Mouse (Mus musculus): ENCODE measurements around the gene Fam219b. TPM values are rescaled to one million over a fixed set of nuclear protein-coding genes. Genes with fewer than 3 reads are reported as not detected.
A peak's percentile ranks its signal among the peaks of the same experiment; 100 is the strongest.

The Fam219b gene
- total and polyA plus RNA-seq, 2 experiments from 2014 or later: 8.0 to 9.2 TPM

DNA sequence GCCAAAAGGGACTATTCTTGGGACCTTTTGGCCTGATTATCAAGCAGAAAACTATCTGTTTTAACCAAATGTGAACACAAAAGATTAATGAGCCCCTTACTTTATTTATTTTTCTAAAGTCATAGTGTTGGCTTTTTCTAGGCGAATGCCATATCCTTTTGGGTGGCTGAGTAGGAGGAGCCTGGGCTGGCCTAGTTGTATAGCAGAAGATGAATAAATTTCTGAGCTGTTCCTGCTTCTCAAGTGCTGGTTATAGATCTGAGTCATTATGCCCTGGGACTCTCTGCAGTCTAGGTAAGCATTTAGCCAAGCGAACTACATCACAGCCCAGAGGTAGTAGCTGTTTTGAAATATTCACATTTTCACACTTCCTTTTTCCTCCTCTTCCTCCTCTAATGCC lies 11.8 kb upstream of the Fam219b start:
- ATAC-seq (ENCODE audit: insufficient read depth, low read depth) (no peak), DNase-seq (ENCODE audit: low spot score) (no peak)
- Histone ChIP-seq H3K9ac (replicated peaks; ENCODE audit: low read depth, low read length) (no peak overlapping the region), H3K27me3 (ENCODE audit: control insufficient read depth, insufficient read depth, low read length) (no peaks in the 10 kb centered on the region), H3K9me3 (replicated peaks; ENCODE audit: control insufficient read depth, low read length) (no peaks in the 10 kb centered on the region), H3K4me2 (ENCODE audit: low read depth, low read length) (peak overlapping the region; percentile 11; the same call in 1 of the 2 replicates), H3K27ac (ENCODE audit: low read depth) (no peak overlapping the region), H3K4me3 (ENCODE audit: low read depth, low read length) (no peak overlapping the region), H3K4me1 (ENCODE audit: control insufficient read depth, insufficient read depth) (peaks cover 37% of the 10 kb centered on the region; the same call in 1 of the 2 replicates), H3K36me3 (replicated peaks; ENCODE audit: control insufficient read depth, insufficient read depth, low read length) (peaks cover 19% of the 10 kb centered on the region; the same call in 1 of the 2 replicates)
- TF ChIP-seq CTCF (IDR thresholded peaks at IDR 0.05; ENCODE audit: low read depth): no peak
- no peak for TF ChIP-seq EP300 (IDR thresholded peaks at IDR 0.05; ENCODE audit: low read depth)
- WGBS: 36% methylated on average over 2 of the region's 2 CpGs

DNA sequence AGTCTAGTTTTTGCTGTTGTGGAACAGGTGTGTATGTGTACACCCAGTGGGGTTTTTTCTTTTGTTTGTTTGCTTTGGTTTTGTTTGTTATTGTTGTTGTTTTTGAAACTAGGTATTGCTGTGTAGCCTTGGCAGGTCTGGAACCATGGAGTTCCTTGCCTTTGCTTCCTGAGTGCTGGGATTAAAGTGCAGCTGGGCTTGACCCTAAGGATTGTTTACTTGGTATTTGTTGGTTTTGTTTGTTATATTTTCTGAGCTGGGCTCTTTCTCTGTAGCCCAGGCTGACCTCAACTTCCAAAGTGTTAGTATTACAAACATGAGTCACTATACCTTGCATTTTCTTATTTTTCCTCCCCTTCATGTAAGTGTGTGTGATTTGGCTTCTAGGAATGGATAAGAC lies 10.9 kb upstream of the Fam219b start:
- H3K27ac ChIP-seq (ENCODE audit: low read depth): no peak overlapping the region
- H3K27me3 ChIP-seq (ENCODE audit: control insufficient read depth, insufficient read depth, low read length): no peaks in the 10 kb centered on the region
- peaks cover 34% of the 10 kb centered on the region; the same call in 1 of the 2 replicates for H3K4me1 ChIP-seq (ENCODE audit: control insufficient read depth, insufficient read depth)
- H3K4me3 ChIP-seq (ENCODE audit: low read depth, low read length): no peak overlapping the region
- peaks cover 27% of the 10 kb centered on the region for H3K36me3 ChIP-seq (replicated peaks; ENCODE audit: control insufficient read depth, insufficient read depth, low read length)
- no peak overlapping the region for H3K9ac ChIP-seq (replicated peaks; ENCODE audit: low read depth, low read length)
- no peak for DNase-seq (ENCODE audit: low spot score)
- TF ChIP-seq CTCF (IDR thresholded peaks at IDR 0.05; ENCODE audit: low read depth) (no peak), EP300 (IDR thresholded peaks at IDR 0.05; ENCODE audit: low read depth) (no peak)
- no peak for ATAC-seq (ENCODE audit: insufficient read depth, low read depth)
- H3K4me2 ChIP-seq (ENCODE audit: low read depth, low read length): no peak overlapping the region
- no peaks in the 10 kb centered on the region for H3K9me3 ChIP-seq (replicated peaks; ENCODE audit: control insufficient read depth, low read length)

DNA sequence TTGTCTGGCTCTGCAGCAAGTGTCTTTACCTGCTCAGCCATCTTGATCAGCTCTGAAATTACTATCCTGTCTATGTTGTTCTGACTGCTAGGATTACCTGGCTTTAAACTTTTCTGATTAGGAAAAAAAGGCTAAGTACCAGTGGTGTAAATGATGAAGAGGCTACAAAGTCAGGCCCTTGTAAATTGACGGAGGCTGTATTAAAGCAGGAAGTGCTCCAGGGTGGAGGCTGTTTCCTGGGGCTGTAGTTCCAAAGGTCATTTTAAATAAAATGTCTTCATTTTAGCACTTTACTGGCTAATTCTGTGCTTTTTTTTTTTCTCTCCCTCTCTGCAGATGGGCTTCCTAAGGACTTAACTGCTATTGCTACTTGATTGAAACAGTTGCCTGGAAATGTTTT lies 5.4 kb upstream of the Fam219b start:
- DNase-seq (ENCODE audit: low spot score) (no peak), ATAC-seq (ENCODE audit: insufficient read depth, low read depth) (no peak)
- no peaks in the 10 kb centered on the region for H3K9me3 ChIP-seq (replicated peaks; ENCODE audit: control insufficient read depth, low read length)
- TF ChIP-seq EP300 (IDR thresholded peaks at IDR 0.05; ENCODE audit: low read depth) (no peak), CTCF (IDR thresholded peaks at IDR 0.05; ENCODE audit: low read depth) (no peak)
- H3K9ac ChIP-seq (replicated peaks; ENCODE audit: low read depth, low read length): no peak overlapping the region
- peaks cover 60% of the 10 kb centered on the region for H3K36me3 ChIP-seq (replicated peaks; ENCODE audit: control insufficient read depth, insufficient read depth, low read length)
- peaks cover 4% of the 10 kb centered on the region; the same call in 1 of the 2 replicates for H3K4me1 ChIP-seq (ENCODE audit: control insufficient read depth, insufficient read depth)
- peak overlapping the region; percentile 59 for H3K27ac ChIP-seq (ENCODE audit: low read depth)
- 60% methylated on average over 1 of the region's 1 CpGs for WGBS
- H3K27me3 ChIP-seq (ENCODE audit: control insufficient read depth, insufficient read depth, low read length): no peaks in the 10 kb centered on the region
- no peak overlapping the region for H3K4me3 ChIP-seq (ENCODE audit: low read depth, low read length)
- H3K4me2 ChIP-seq (ENCODE audit: low read depth, low read length): no peak overlapping the region

DNA sequence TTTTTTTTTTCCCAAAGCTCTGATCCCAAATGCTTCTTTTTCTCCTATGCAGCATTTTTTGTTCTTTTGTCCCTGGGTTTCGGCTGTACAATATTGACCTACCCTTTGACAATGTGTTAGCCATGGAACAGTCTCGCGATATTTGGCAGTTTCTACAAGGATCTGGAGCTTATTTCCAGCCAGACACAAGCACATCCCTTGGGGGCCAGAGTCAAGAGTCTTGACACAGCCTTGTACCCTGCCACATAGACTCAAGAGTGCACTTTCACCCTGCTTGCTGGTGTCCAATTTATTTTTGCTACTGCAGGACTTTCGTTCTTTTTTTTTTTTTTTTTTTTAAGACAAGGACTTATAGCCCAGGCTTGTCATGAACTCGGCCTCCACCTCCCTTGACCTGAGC lies 966 bp upstream of the Fam219b start:
- DNase-seq (ENCODE audit: low spot score) (no peak), ATAC-seq (ENCODE audit: insufficient read depth, low read depth) (no peak)
- H3K4me2 ChIP-seq (ENCODE audit: low read depth, low read length): no peak overlapping the region
- H3K4me1 ChIP-seq (ENCODE audit: control insufficient read depth, insufficient read depth): peaks cover 13% of the 10 kb centered on the region
- TF ChIP-seq EP300 (IDR thresholded peaks at IDR 0.05; ENCODE audit: low read depth) (no peak), CTCF (IDR thresholded peaks at IDR 0.05; ENCODE audit: low read depth) (no peak)
- H3K9ac ChIP-seq (replicated peaks; ENCODE audit: low read depth, low read length): no peak overlapping the region
- H3K4me3 ChIP-seq (ENCODE audit: low read depth, low read length): no peak overlapping the region
- no peaks in the 10 kb centered on the region for H3K27me3 ChIP-seq (ENCODE audit: control insufficient read depth, insufficient read depth, low read length)
- peaks cover 52% of the 10 kb centered on the region for H3K36me3 ChIP-seq (replicated peaks; ENCODE audit: control insufficient read depth, insufficient read depth, low read length)
- WGBS: 84% methylated on average over 5 of the region's 5 CpGs
- H3K9me3 ChIP-seq (replicated peaks; ENCODE audit: control insufficient read depth, low read length): no peaks in the 10 kb centered on the region
- no peak overlapping the region for H3K27ac ChIP-seq (ENCODE audit: low read depth)

DNA sequence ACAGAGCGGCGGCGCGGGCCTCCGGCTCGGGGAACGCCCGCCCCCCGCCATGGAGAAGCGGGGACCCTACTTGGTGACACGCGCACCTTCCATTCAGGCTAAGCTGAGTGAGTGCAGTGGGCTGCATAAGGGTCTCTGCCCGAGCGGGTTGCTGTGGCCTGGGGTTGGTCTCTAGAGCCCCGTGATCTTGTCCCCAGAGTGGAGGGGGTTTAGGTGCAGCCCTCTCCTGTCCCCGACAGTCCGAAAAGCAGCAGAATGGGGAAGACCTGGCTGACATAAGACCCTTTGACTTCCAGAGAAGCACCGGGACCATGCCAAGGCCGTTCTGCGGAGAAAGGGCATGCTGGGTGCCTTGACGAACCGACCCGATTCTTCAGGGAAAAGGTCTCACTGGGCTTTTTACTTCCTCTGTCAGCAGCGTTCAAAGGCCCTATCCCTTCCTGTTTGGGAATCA lies 427 bp downstream of the Fam219b start:
- peaks cover 13% of the 10 kb centered on the region for H3K4me1 ChIP-seq (ENCODE audit: control insufficient read depth, insufficient read depth)
- ATAC-seq (ENCODE audit: insufficient read depth, low read depth): peak; percentile 46
- H3K27me3 ChIP-seq (ENCODE audit: control insufficient read depth, insufficient read depth, low read length): no peaks in the 10 kb centered on the region
- TF ChIP-seq CTCF (IDR thresholded peaks at IDR 0.05; ENCODE audit: low read depth) (no peak), EP300 (IDR thresholded peaks at IDR 0.05; ENCODE audit: low read depth) (no peak)
- WGBS: under 1% methylated on average over 24 of the region's 24 CpGs
- peak overlapping the region; percentile 83 for H3K9ac ChIP-seq (replicated peaks; ENCODE audit: low read depth, low read length)
- peak overlapping the region; percentile 68 for H3K4me3 ChIP-seq (ENCODE audit: low read depth, low read length)
- H3K27ac ChIP-seq (ENCODE audit: low read depth): peak overlapping the region; percentile 71
- H3K4me2 ChIP-seq (ENCODE audit: low read depth, low read length): peak overlapping the region; percentile 95
- no peak for DNase-seq (ENCODE audit: low spot score)
- H3K36me3 ChIP-seq (replicated peaks; ENCODE audit: control insufficient read depth, insufficient read depth, low read length): peaks cover 50% of the 10 kb centered on the region
- H3K9me3 ChIP-seq (replicated peaks; ENCODE audit: control insufficient read depth, low read length): no peaks in the 10 kb centered on the region

DNA sequence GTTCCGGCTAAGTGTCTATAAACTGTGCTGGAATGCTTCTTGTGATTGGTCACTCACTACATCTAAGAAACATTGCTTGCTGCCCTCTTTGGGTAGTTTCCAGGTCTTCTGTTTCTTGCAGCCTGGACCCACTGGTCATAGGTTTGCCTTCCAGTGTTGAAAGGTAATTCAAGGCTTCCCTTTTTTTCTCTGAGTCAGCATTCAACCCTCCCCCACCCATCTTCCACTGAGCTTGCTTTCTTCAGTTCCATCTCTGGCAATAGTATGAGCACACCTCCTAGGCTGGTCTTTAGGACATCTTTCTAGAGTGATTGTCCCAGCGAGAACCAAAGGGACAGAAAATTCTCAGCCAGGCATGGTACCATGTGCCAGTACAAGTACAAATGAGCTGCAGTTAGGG lies 2.2 kb downstream of the Fam219b start:
- peaks cover 13% of the 10 kb centered on the region for H3K4me1 ChIP-seq (ENCODE audit: control insufficient read depth, insufficient read depth)
- no peak overlapping the region for H3K9ac ChIP-seq (replicated peaks; ENCODE audit: low read depth, low read length)
- no peaks in the 10 kb centered on the region for H3K9me3 ChIP-seq (replicated peaks; ENCODE audit: control insufficient read depth, low read length)
- ATAC-seq (ENCODE audit: insufficient read depth, low read depth) (no peak), DNase-seq (ENCODE audit: low spot score) (no peak)
- H3K27ac ChIP-seq (ENCODE audit: low read depth): no peak overlapping the region
- H3K4me2 ChIP-seq (ENCODE audit: low read depth, low read length): no peak overlapping the region
- TF ChIP-seq CTCF (IDR thresholded peaks at IDR 0.05; ENCODE audit: low read depth) (no peak), EP300 (IDR thresholded peaks at IDR 0.05; ENCODE audit: low read depth) (no peak)
- 88% methylated on average over 2 of the region's 2 CpGs for WGBS
- no peak overlapping the region for H3K4me3 ChIP-seq (ENCODE audit: low read depth, low read length)
- peaks cover 50% of the 10 kb centered on the region for H3K36me3 ChIP-seq (replicated peaks; ENCODE audit: control insufficient read depth, insufficient read depth, low read length)
- no peaks in the 10 kb centered on the region for H3K27me3 ChIP-seq (ENCODE audit: control insufficient read depth, insufficient read depth, low read length)

Data from heart, postnatal 0 days (tissue).